ENCODE assay signal across 9 mouse cellular contexts in genomic region chr4:101182603-101183011, GRCm38 (mm10).
A peak's percentile ranks its signal among the peaks of the same experiment; 100 is the strongest.
DNase-seq lines count a peak whose midpoint lies in the region; ATAC-seq lines count a peak whose summit lies in the region.
"Had no signal": no experiment of that assay in that cellular context is flagged by ENCODE, and none has a peak within 500 bp of the region (broad histone marks: within the 10 kb centered on the region; RNA-seq: fewer than 3 reads in every experiment).

No protein-coding gene starts in this region.

- no peak overlapping the region for H3K27ac ChIP-seq in hindbrain, embryonic 10.5 days

- H3K27me3 ChIP-seq in hindbrain, embryonic 10.5 days (ENCODE audit: insufficient read depth, poor library complexity, severe bottlenecking) = no peaks in the 10 kb centered on the region

- peak; percentile 77 for ATAC-seq in common myeloid progenitor, adult 5-6 weeks (replicated peaks; ENCODE audit: low read depth, poor library complexity, severe bottlenecking)

- H3K36me3 ChIP-seq in hindbrain, embryonic 10.5 days = peaks cover 22% of the 10 kb centered on the region; the same call in 1 of the 2 replicates

- DNase-seq in heart, adult 11 months = peak; percentile 97
- DNase-seq in heart, postnatal 25 days (ENCODE audit: low spot score) = no peak
- DNase-seq in kidney, postnatal 10 days = peak; percentile 69
- DNase-seq in naive thymus-derived CD4-positive, alpha-beta T cell, adult 2 months (ENCODE audit: low read depth) = peak; percentile 81
- DNase-seq in hindbrain, embryonic 10.5 days (ENCODE audit: low spot score) = no peak
- DNase-seq in Muller cell, postnatal 12 days (ENCODE audit: inconsistent ontology term) = no peak
- DNase-seq in gastrocnemius, postnatal 10 days = no peak

- H3K4me3 ChIP-seq in hindbrain, embryonic 10.5 days = no peak overlapping the region

- H3K4me1 ChIP-seq in hindbrain, embryonic 10.5 days (replicated peaks) = no peaks in the 10 kb centered on the region

- no peaks in the 10 kb centered on the region for H3K9me3 ChIP-seq in hindbrain, embryonic 10.5 days
- H3K9me3 ChIP-seq: G1E had no signal

- WGBS in hindbrain, embryonic 10.5 days = 73% methylated on average over 9 of the region's 9 CpGs

- intact Hi-C loops in heart, postnatal 25 days (cut with DNase I) = loop anchor here (5.0 kb wide), 2 partner anchors 80 to 110 kb away; no protein-coding TSS in a partner anchor

Comparison
In these comparisons a context has a peak if more than half of its experiments do, and no peak if none do; other contexts are left out.
1. DNase-seq: peak in heart, adult 11 months (single experiment), kidney, postnatal 10 days (single experiment) and naive thymus-derived CD4-positive, alpha-beta T cell, adult 2 months (single experiment); none in heart, postnatal 25 days (single experiment), hindbrain, embryonic 10.5 days (single experiment), Muller cell, postnatal 12 days (single experiment) and gastrocnemius, postnatal 10 days (single experiment).